Mouse (Mus musculus): ENCODE results near the gene Spcs2.

DNA sequence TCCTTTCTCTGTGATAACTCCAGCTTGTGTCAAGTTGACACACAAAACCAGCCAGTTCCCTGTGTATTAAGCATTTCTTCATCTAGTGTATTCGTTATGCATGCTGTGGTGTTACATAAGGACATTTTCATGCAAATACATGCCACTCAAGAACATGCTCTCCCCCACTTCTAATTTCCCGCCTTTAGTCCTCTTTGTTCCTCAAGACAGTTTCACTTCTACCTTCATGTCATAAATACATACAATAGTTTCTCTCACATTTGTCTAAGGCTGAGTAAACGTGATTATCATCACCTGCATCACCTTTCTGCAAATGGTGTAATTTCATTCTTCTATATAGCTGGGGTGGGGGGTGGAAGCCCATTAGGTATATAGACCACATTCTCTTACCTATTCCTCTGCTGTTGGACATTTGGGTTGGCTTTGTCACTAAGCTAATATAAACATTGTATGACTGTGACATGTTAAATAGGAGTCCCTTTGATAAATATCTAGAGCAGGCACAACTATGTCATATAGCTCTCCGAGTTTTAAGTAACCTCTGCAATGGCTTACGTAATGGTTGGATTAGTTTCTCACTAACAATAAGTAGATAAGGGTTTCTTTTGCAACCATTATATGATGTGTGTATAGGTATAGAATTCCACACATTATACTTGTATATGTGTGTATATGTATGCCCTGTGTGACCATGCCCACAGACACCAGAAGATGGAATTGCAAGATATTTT, 30.0 kb downstream of the Spcs2 start:
- TF ChIP-seq CTCF (IDR thresholded peaks at IDR 0.05; ENCODE audit: borderline replicate concordance, insufficient read depth, low read depth, low read length) (no peak), POLR2A (IDR thresholded peaks at IDR 0.05; ENCODE audit: borderline replicate concordance, insufficient read depth, low read length) (no peak)
